20 mouse cellular contexts compared by ENCODE assay signal in genomic region chr6:86361373-86361772, GRCm38 (mm10). TPM values are rescaled to one million over a fixed set of nuclear protein-coding genes. Genes with fewer than 3 reads are reported as not detected.
DNase-seq lines count a peak whose midpoint lies in the region; ATAC-seq and TF ChIP-seq lines count a peak whose summit lies in the region.
"Had no signal": no experiment of that assay in that cellular context is flagged by ENCODE, and none has a peak within 500 bp of the region (broad histone marks: within the 10 kb centered on the region; RNA-seq: fewer than 3 reads in every experiment).

No protein-coding gene starts in this region.

- ATAC-seq in kidney, postnatal 0 days (replicated peaks; ENCODE audit: low FRiP score, low read depth) = no peak
- no peak for ATAC-seq in midbrain, embryonic 15.5 days (replicated peaks)
- ATAC-seq: forebrain, embryonic 16.5 days had no signal

- no peak for TF ChIP-seq POLR2A in testis, adult 2 months (IDR thresholded peaks at IDR 0.05; ENCODE audit: control insufficient read depth, low read depth, low read length)

- no peak overlapping the region for H3K9ac ChIP-seq in kidney, postnatal 0 days (ENCODE audit: low read depth, low read length)
- no peak overlapping the region for H3K9ac ChIP-seq in midbrain, embryonic 15.5 days
- H3K9ac ChIP-seq: embryonic facial prominence, embryonic 15.5 days; heart, embryonic 13.5 days; hindbrain, embryonic 12.5 days; midbrain, embryonic 12.5 days had no signal

- H3K36me3 ChIP-seq in kidney, postnatal 0 days (ENCODE audit: insufficient read depth, low read length) = no peaks in the 10 kb centered on the region
- H3K36me3 ChIP-seq in testis, adult 2 months (ENCODE audit: control insufficient read depth, insufficient read depth, low read length) = no peaks in the 10 kb centered on the region
- H3K36me3 ChIP-seq in midbrain, embryonic 15.5 days (replicated peaks) = no peaks in the 10 kb centered on the region
- H3K36me3 ChIP-seq: embryonic facial prominence, embryonic 15.5 days; heart, embryonic 13.5 days; hindbrain, embryonic 12.5 days; midbrain, embryonic 12.5 days had no signal

- 87% methylated on average over 7 of the region's 7 CpGs for WGBS in kidney, postnatal 0 days
- WGBS in midbrain, embryonic 15.5 days = 90% methylated on average over 7 of the region's 7 CpGs

- no peak overlapping the region for H3K4me3 ChIP-seq in kidney, postnatal 0 days (replicated peaks; ENCODE audit: low read depth, low read length)
- no peak overlapping the region for H3K4me3 ChIP-seq in testis, adult 2 months (ENCODE audit: control insufficient read depth, low read depth, low read length)
- no peak overlapping the region for H3K4me3 ChIP-seq in midbrain, embryonic 15.5 days
- H3K4me3 ChIP-seq: embryonic facial prominence, embryonic 15.5 days; heart, embryonic 13.5 days; hindbrain, embryonic 12.5 days; midbrain, embryonic 12.5 days had no signal

- peak; percentile 18; the same call in 1 of the 2 replicates for TF ChIP-seq CTCF in kidney, postnatal 0 days (IDR thresholded peaks at IDR 0.05; ENCODE audit: low read depth)
- peak; percentile 9; the same call in 1 of the 2 replicates for TF ChIP-seq CTCF in testis, adult 2 months (IDR thresholded peaks at IDR 0.05; ENCODE audit: control insufficient read depth, insufficient read depth, insufficient replicate concordance, low read depth, low read length)

- DNase-seq in kidney, postnatal 0 days (ENCODE audit: low spot score) = no peak
- DNase-seq in kidney, adult 9 months = no peak
- no peak for DNase-seq in testis, postnatal 10 days (ENCODE audit: low spot score)
- DNase-seq in ZHBTc4 (ENCODE audit: low read depth, low spot score) = peak; percentile 47
- no peak for DNase-seq in B cell, adult 2 months
- DNase-seq: adrenal gland, postnatal 25 days; cerebellum, adult 9-10 months; gastrocnemius, postnatal 14 days; heart, adult 11 months; heart, postnatal 14 days; layer of hippocampus, adult 9-11 months; lung, postnatal 14 days; thymus, postnatal 14 days had no signal

- H3K27me3 ChIP-seq in kidney, postnatal 0 days (ENCODE audit: insufficient read depth, low read length) = no peaks in the 10 kb centered on the region
- H3K27me3 ChIP-seq in testis, adult 2 months (ENCODE audit: control insufficient read depth, insufficient read depth, low read length) = no peaks in the 10 kb centered on the region
- no peaks in the 10 kb centered on the region for H3K27me3 ChIP-seq in midbrain, embryonic 15.5 days (replicated peaks)
- H3K27me3 ChIP-seq: embryonic facial prominence, embryonic 15.5 days; hindbrain, embryonic 12.5 days; midbrain, embryonic 12.5 days had no signal

- no peak overlapping the region for H3K27ac ChIP-seq in kidney, postnatal 0 days
- no peak overlapping the region for H3K27ac ChIP-seq in testis, adult 2 months (ENCODE audit: control insufficient read depth, insufficient read depth, low read depth, low read length)
- no peak overlapping the region for H3K27ac ChIP-seq in midbrain, embryonic 15.5 days
- H3K27ac ChIP-seq: embryonic facial prominence, embryonic 15.5 days; heart, embryonic 13.5 days; hindbrain, embryonic 12.5 days; midbrain, embryonic 12.5 days had no signal

- no peak overlapping the region for H3K4me2 ChIP-seq in kidney, postnatal 0 days (ENCODE audit: low read length)
- no peak overlapping the region for H3K4me2 ChIP-seq in midbrain, embryonic 15.5 days
- H3K4me2 ChIP-seq: embryonic facial prominence, embryonic 15.5 days; heart, embryonic 13.5 days; hindbrain, embryonic 12.5 days; midbrain, embryonic 12.5 days had no signal

- no peaks in the 10 kb centered on the region for H3K4me1 ChIP-seq in kidney, postnatal 0 days (replicated peaks; ENCODE audit: insufficient read depth, low read length)
- peaks cover 10% of the 10 kb centered on the region for H3K4me1 ChIP-seq in testis, adult 2 months (ENCODE audit: control insufficient read depth, insufficient read depth, low read length)
- peaks cover 11% of the 10 kb centered on the region for H3K4me1 ChIP-seq in midbrain, embryonic 15.5 days

- no peaks in the 10 kb centered on the region for H3K9me3 ChIP-seq in kidney, postnatal 0 days (replicated peaks; ENCODE audit: low read length)
- H3K9me3 ChIP-seq in midbrain, embryonic 15.5 days = no peaks in the 10 kb centered on the region
- H3K9me3 ChIP-seq: embryonic facial prominence, embryonic 15.5 days; heart, embryonic 13.5 days; hindbrain, embryonic 12.5 days; midbrain, embryonic 12.5 days had no signal

RNA-seq across cellular contexts. Expression of gene Fam136a, which starts 4.1 kb away (rescaled TPM):
- polyA plus RNA-seq in kidney, postnatal 0 days (2015; fragmentation: Nextera tagmentation; extraction: Ambion mirVana) = 100 and 110 TPM in 2 replicates
- polyA plus RNA-seq in testis, adult 2 months (2012; rRNA removed) = 13.4 and 16.4 TPM in 2 replicates
- polyA plus RNA-seq in midbrain, embryonic 15.5 days (2015; fragmentation: Nextera tagmentation; extraction: Ambion mirVana) = 118 and 122 TPM in 2 replicates

RNA-seq across cellular contexts. Expression of gene Snrpg, which starts 9.7 kb away (rescaled TPM):
- polyA plus RNA-seq in kidney, postnatal 0 days (2015; fragmentation: Nextera tagmentation; extraction: Ambion mirVana) = 490 and 543 TPM in 2 replicates
- polyA plus RNA-seq in testis, adult 2 months (2012; rRNA removed) = 68.3 and 87.3 TPM in 2 replicates
- polyA plus RNA-seq in midbrain, embryonic 15.5 days (2015; fragmentation: Nextera tagmentation; extraction: Ambion mirVana) = 377 and 389 TPM in 2 replicates

RNA-seq across cellular contexts. Expression of gene Pcyox1, which starts 35.6 kb away (rescaled TPM):
- polyA plus RNA-seq in kidney, postnatal 0 days (2015; fragmentation: Nextera tagmentation; extraction: Ambion mirVana) = 110 and 111 TPM in 2 replicates
- polyA plus RNA-seq in testis, adult 2 months (2012; rRNA removed) = 4.8 and 5.0 TPM in 2 replicates
- 93.3 and 96.5 TPM in 2 replicates for polyA plus RNA-seq in midbrain, embryonic 15.5 days (2015; fragmentation: Nextera tagmentation; extraction: Ambion mirVana)

RNA-seq across cellular contexts. Expression of gene Tia1, which starts 42.6 kb away (rescaled TPM):
- polyA plus RNA-seq in kidney, postnatal 0 days (2015; fragmentation: Nextera tagmentation; extraction: Ambion mirVana) = 119 and 122 TPM in 2 replicates
- 9.0 and 9.7 TPM in 2 replicates for polyA plus RNA-seq in testis, adult 2 months (2012; rRNA removed)
- 334 and 360 TPM in 2 replicates for polyA plus RNA-seq in midbrain, embryonic 15.5 days (2015; fragmentation: Nextera tagmentation; extraction: Ambion mirVana)

Comparison
In these comparisons a context has a peak if more than half of its experiments do, and no peak if none do; other contexts are left out.
1. RNA of gene Pcyox1, which starts 35.6 kb away (polyA plus RNA-seq): 110 to 111 TPM in kidney, postnatal 0 days and 93.3 to 96.5 TPM in midbrain, embryonic 15.5 days; 4.8 to 5.0 TPM in testis, adult 2 months; every median in the first group is over 10 times any median in the second.